Mouse (Mus musculus): ENCODE results near the gene Syne1. TPM values are rescaled to one million over a fixed set of nuclear protein-coding genes. Genes with fewer than 3 reads are reported as not detected.
A peak's percentile ranks its signal among the peaks of the same experiment; 100 is the strongest.

Syne1 gene
- total and polyA plus RNA-seq, 3 experiments = 5.3 to 6.8 TPM; not detected in 1

DNA sequence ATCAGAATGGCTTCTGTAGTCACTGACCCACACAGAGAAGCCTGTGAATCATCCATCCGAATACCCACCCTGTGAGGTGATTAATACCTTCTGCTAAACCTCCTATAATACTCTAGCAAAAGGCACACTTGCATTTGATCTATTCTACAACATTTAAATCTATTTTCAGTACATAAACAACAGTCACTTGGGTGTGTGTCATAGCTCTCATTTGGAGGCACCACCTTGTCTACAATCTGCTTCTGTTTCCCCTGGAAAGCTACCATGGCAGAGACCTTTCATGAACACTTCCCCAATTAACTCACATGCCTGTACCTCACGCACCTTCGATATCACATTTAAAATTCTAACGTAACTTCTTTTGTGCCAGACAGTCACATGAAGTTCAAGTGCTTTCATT lies 169.7 kb downstream of the Syne1 start:
- 0 out of 4 replicates have a peak, but pooled peaks cover 0 to 2% of the 10 kb centered on the region in 2 experiments for H3K27me3 ChIP-seq (ENCODE audit: control insufficient read depth in 1 of 2, insufficient read depth in 2 of 2, low read length in 2 of 2)
- H3K4me3 ChIP-seq (ENCODE audit: control insufficient read depth in 1 of 2, insufficient read depth in 1 of 2, low read depth in 2 of 2, low read length in 2 of 2) = no peak overlapping the region
- H3K9ac ChIP-seq (ENCODE audit: control insufficient read depth, low read depth, low read length, poor library complexity, severe bottlenecking) = no peak overlapping the region
- H3K9me3 ChIP-seq (replicated peaks; ENCODE audit: insufficient read depth, low read length) = no peaks in the 10 kb centered on the region
- no peak overlapping the region for H3K27ac ChIP-seq (ENCODE audit: control insufficient read depth, low read depth, low read length)
- DNase-seq (ENCODE audit: low read depth, low spot score) = no peak
- H3K4me1 ChIP-seq (ENCODE audit: control insufficient read depth in 1 of 2, insufficient read depth in 2 of 2, low read length in 2 of 2) = no peaks in the 10 kb centered on the region
- H3K79me2 ChIP-seq (ENCODE audit: control insufficient read depth, insufficient read depth, low read length, poor library complexity) = no peaks in the 10 kb centered on the region
- no peaks in the 10 kb centered on the region for H3K36me3 ChIP-seq (ENCODE audit: control insufficient read depth in 1 of 2, insufficient read depth in 2 of 2, low read length in 2 of 2)
- TF ChIP-seq MAZ (IDR thresholded peaks at IDR 0.05; ENCODE audit: low read depth, low read length) = no peak

DNA sequence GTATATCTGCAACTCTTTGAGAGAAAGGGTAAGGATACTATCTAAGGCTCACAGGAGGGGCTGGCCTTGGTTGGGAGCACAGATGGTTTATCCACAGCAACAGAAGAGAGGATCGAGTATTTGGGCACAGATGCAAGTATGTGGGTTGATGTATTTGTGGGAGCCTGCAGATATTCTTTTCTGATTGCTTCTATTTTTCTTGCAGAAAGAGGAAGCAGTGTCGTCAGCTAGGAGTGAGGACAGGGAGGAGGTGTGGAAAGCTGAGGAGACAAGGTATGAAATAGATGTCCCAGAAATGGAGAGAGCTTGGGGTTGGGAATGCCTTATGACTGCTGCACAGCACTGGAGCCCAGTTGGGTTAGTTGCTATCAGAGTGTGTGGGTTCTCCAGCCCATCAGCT lies 172.3 kb downstream of the Syne1 start:
- peak; percentile 7 for DNase-seq (ENCODE audit: low read depth, low spot score)
- Histone ChIP-seq H3K36me3 (ENCODE audit: control insufficient read depth in 1 of 2, insufficient read depth in 2 of 2, low read length in 2 of 2) (no peaks in the 10 kb centered on the region), H3K4me1 (ENCODE audit: control insufficient read depth in 1 of 2, insufficient read depth in 2 of 2, low read length in 2 of 2) (no peaks in the 10 kb centered on the region), H3K27ac (ENCODE audit: control insufficient read depth, low read depth, low read length) (no peak overlapping the region), H3K27me3 (ENCODE audit: control insufficient read depth in 1 of 2, insufficient read depth in 2 of 2, low read length in 2 of 2) (no peaks in the 10 kb centered on the region), H3K4me3 (ENCODE audit: control insufficient read depth in 1 of 2, insufficient read depth in 1 of 2, low read depth in 2 of 2, low read length in 2 of 2) (no peak overlapping the region), H3K9me3 (replicated peaks; ENCODE audit: insufficient read depth, low read length) (no peaks in the 10 kb centered on the region), H3K9ac (ENCODE audit: control insufficient read depth, low read depth, low read length, poor library complexity, severe bottlenecking) (no peak overlapping the region), H3K79me2 (ENCODE audit: control insufficient read depth, insufficient read depth, low read length, poor library complexity) (no peaks in the 10 kb centered on the region)
- TF ChIP-seq ZC3H11A (IDR thresholded peaks at IDR 0.05; ENCODE audit: low read depth, low read length) = no peak
- no peak for TF ChIP-seq NRF1 (IDR thresholded peaks at IDR 0.05; ENCODE audit: insufficient read depth, low read depth, low read length, poor library complexity, severe bottlenecking)
- no peak for TF ChIP-seq NELFE (IDR thresholded peaks at IDR 0.05; ENCODE audit: low read depth, low read length)
- TF ChIP-seq CHD2 (IDR thresholded peaks at IDR 0.05; ENCODE audit: low read length) = no peak
- TF ChIP-seq USF1 (IDR thresholded peaks at IDR 0.05; ENCODE audit: low read depth, low read length) = no peak
- no peak for TF ChIP-seq BHLHE40 (IDR thresholded peaks at IDR 0.05; ENCODE audit: borderline replicate concordance, low read depth, low read length)
- TF ChIP-seq RAD21 (IDR thresholded peaks at IDR 0.05; ENCODE audit: low read depth, low read length) = no peak
- no peak for TF ChIP-seq RCOR1 (IDR thresholded peaks at IDR 0.05; ENCODE audit: low read depth, low read length)
- TF ChIP-seq MYC (IDR thresholded peaks at IDR 0.05; ENCODE audit: low read depth, low read length) = no peak
- TF ChIP-seq ZKSCAN1 (IDR thresholded peaks at IDR 0.05; ENCODE audit: low read depth, low read length) = no peak
- no peak for TF ChIP-seq POLR2AphosphoS5 (IDR thresholded peaks at IDR 0.05; ENCODE audit: borderline replicate concordance, low read depth, low read length)

DNA sequence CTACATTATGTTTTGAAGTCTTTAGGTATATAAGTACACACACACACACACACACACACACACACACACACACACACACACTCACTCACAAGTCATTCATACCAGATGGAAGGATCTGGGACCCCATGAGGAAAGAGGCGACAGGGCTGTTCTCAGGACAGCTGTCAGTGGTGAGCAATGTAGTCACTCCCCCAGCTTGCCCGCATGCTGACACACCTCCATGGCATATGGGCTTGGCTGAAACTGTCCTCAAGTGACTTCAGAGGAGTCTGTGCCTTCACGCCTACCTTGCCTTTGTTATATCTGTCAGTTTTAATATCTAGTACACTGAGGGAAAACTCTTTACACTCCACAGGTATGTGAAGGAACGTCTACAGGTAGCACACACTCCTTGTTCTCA lies 181.7 kb downstream of the Syne1 start:
- no peaks in the 10 kb centered on the region for H3K4me1 ChIP-seq (ENCODE audit: control insufficient read depth in 1 of 2, insufficient read depth in 2 of 2, low read length in 2 of 2)
- H3K9me3 ChIP-seq (replicated peaks; ENCODE audit: insufficient read depth, low read length) = no peaks in the 10 kb centered on the region
- H3K36me3 ChIP-seq (ENCODE audit: control insufficient read depth in 1 of 2, insufficient read depth in 2 of 2, low read length in 2 of 2) = no peaks in the 10 kb centered on the region
- H3K4me3 ChIP-seq (ENCODE audit: control insufficient read depth in 1 of 2, insufficient read depth in 1 of 2, low read depth in 2 of 2, low read length in 2 of 2) = no peak overlapping the region
- DNase-seq (ENCODE audit: low read depth, low spot score) = no peak
- H3K27me3 ChIP-seq (ENCODE audit: control insufficient read depth in 1 of 2, insufficient read depth in 2 of 2, low read length in 2 of 2) = peaks cover 0 to 2% of the 10 kb centered on the region in 2 experiments; a peak in 2 of 4 replicates
- H3K9ac ChIP-seq (ENCODE audit: control insufficient read depth, low read depth, low read length, poor library complexity, severe bottlenecking) = no peak overlapping the region
- no peaks in the 10 kb centered on the region for H3K79me2 ChIP-seq (ENCODE audit: control insufficient read depth, insufficient read depth, low read length, poor library complexity)
- no peak overlapping the region for H3K27ac ChIP-seq (ENCODE audit: control insufficient read depth, low read depth, low read length)
- TF ChIP-seq ELF1 (IDR thresholded peaks at IDR 0.05; ENCODE audit: low read depth, low read length) = no peak
- TF ChIP-seq TCF12 (IDR thresholded peaks at IDR 0.05; ENCODE audit: low read depth, low read length) = no peak
- TF ChIP-seq CHD1 (IDR thresholded peaks at IDR 0.05; ENCODE audit: low read depth, low read length) = no peak

Data from MEL (cell line).